Mouse (Mus musculus) MEL (cell line): ENCODE data around the gene Brms1. TPM values are rescaled to one million over a fixed set of nuclear protein-coding genes. Genes with fewer than 3 reads are reported as not detected.

Experiments used
- DNase-seq: peaks from one replicate; pipeline ENCODE4 v3.0.0; 2011; ENCODE audit warnings: low read depth, low spot score
- H3K27ac ChIP-seq: 2 replicates; pipeline ENCODE4 v1.5.1; 2012; ENCODE audit warnings: low read depth, mild to moderate bottlenecking, control low read depth, low read length, moderate library complexity; ENCODE audit not compliant: control insufficient read depth
- H3K27me3 ChIP-seq, 2 experiments: fragments of 150-350 bp in 1 of 2; sonication (generic) in 1 of 2; 2 replicates each; pipeline ENCODE4 v1.6.1; 2012; ENCODE audit warnings: low read length in 2 of 2, mild to moderate bottlenecking in 2 of 2, improper control_type of control experiment in 1 of 2, moderate library complexity in 1 of 2; ENCODE audit not compliant: insufficient read depth in 2 of 2, control insufficient read depth in 1 of 2
- H3K36me3 ChIP-seq, 2 experiments: 2 replicates each; pipeline ENCODE4 v1.6.1; 2012 to 2014; ENCODE audit warnings: low read length in 2 of 2, improper control_type of control experiment in 1 of 2, inconsistent platforms in 1 of 2, mild to moderate bottlenecking in 1 of 2; ENCODE audit not compliant: insufficient read depth in 2 of 2, control insufficient read depth in 1 of 2
- H3K4me1 ChIP-seq, 2 experiments: fragments of 150-350 bp in 1 of 2; sonication (generic) in 1 of 2; 2 replicates each; pipeline ENCODE4 v1.6.1; 2012; ENCODE audit warnings: low read length in 2 of 2, improper control_type of control experiment in 1 of 2, mild to moderate bottlenecking in 1 of 2; ENCODE audit not compliant: insufficient read depth in 2 of 2, control insufficient read depth in 1 of 2
- H3K4me3 ChIP-seq, 2 experiments: fragments of 150-350 bp in 1 of 2; sonication (generic) in 1 of 2; 2 replicates each; pipeline ENCODE4 v1.5.1; 2012; ENCODE audit warnings: low read depth in 2 of 2, low read length in 2 of 2, mild to moderate bottlenecking in 2 of 2, moderate library complexity in 2 of 2, control low read depth in 1 of 2, improper control_type of control experiment in 1 of 2; ENCODE audit not compliant: control insufficient read depth in 1 of 2, insufficient read depth in 1 of 2
- H3K79me2 ChIP-seq: 2 replicates; pipeline ENCODE4 v1.6.1; 2012; ENCODE audit warnings: mild to moderate bottlenecking, low read length, moderate library complexity; ENCODE audit not compliant: control insufficient read depth, poor library complexity, insufficient read depth
- H3K9ac ChIP-seq: 2 replicates; pipeline ENCODE4 v1.6.1; 2012; ENCODE audit warnings: low read depth, mild to moderate bottlenecking, control low read depth, low read length, moderate library complexity; ENCODE audit not compliant: control insufficient read depth, poor library complexity, severe bottlenecking
- H3K9me3 ChIP-seq: fragments of 150-350 bp; sonication (generic); replicated peaks from 2 replicates; pipeline ENCODE4 v1.6.1; 2012; ENCODE audit warnings: mild to moderate bottlenecking, low read length, improper control_type of control experiment, moderate library complexity; ENCODE audit not compliant: insufficient read depth
- CHD1 ChIP-seq: IDR thresholded peaks from 2 replicates; pipeline ENCODE4 v1.6.1; 2012; ENCODE audit warnings: low read depth, mild to moderate bottlenecking, inconsistent platforms, low read length, improper control_type of control experiment
- CHD2 ChIP-seq: IDR thresholded peaks from 2 replicates; pipeline ENCODE4 v1.6.1; 2011; ENCODE audit warnings: low read length, improper control_type of control experiment
- CTCF ChIP-seq, 3 experiments: IDR thresholded peaks in 2 of 3; conservative IDR thresholded peaks in 1 of 3; 2 replicates each; pipeline ENCODE4 v1.5.1; 2011 to 2012; ENCODE audit warnings: low read length in 3 of 3, low read depth in 2 of 3, mild to moderate bottlenecking in 2 of 3, improper control_type of control experiment in 1 of 3, inconsistent platforms in 1 of 3, mixed read lengths in 1 of 3, moderate library complexity in 1 of 3; ENCODE audit not compliant: control insufficient read depth in 1 of 3, insufficient read depth in 1 of 3, poor library complexity in 1 of 3, severe bottlenecking in 1 of 3
- ELF1 ChIP-seq: IDR thresholded peaks from 2 replicates; pipeline ENCODE4 v1.6.1; 2014; ENCODE audit warnings: low read depth, mild to moderate bottlenecking, inconsistent platforms, low read length, improper control_type of control experiment, moderate library complexity
- EP300 ChIP-seq, 2 experiments: IDR thresholded peaks; 2 replicates each; pipeline ENCODE4 v1.6.1; 2011; ENCODE audit warnings: improper control_type of control experiment in 2 of 2, low read length in 2 of 2, low read depth in 1 of 2, mild to moderate bottlenecking in 1 of 2
- ETS1 ChIP-seq: IDR thresholded peaks from 2 replicates; pipeline ENCODE4 v1.6.1; 2012; ENCODE audit warnings: low read depth, mild to moderate bottlenecking, inconsistent platforms, low read length, improper control_type of control experiment, moderate library complexity
- GATA1 ChIP-seq: IDR thresholded peaks from 2 replicates; pipeline ENCODE4 v1.6.1; 2011; ENCODE audit warnings: low read depth, low read length, improper control_type of control experiment
- HCFC1 ChIP-seq: IDR thresholded peaks from 2 replicates; pipeline ENCODE4 v1.6.1; 2012; ENCODE audit warnings: low read depth, mild to moderate bottlenecking, inconsistent platforms, low read length, improper control_type of control experiment, moderate library complexity
- JUND ChIP-seq: IDR thresholded peaks from 2 replicates; pipeline ENCODE4 v1.6.1; 2011; ENCODE audit warnings: low read depth, mild to moderate bottlenecking, improper control_type of control experiment, low read length
- KAT2A ChIP-seq: conservative IDR thresholded peaks from 2 replicates; pipeline ENCODE4 v1.6.1; 2012; ENCODE audit warnings: low read depth, low read length, improper control_type of control experiment, inconsistent platforms
- MAFK ChIP-seq: IDR thresholded peaks from 2 replicates; pipeline ENCODE4 v1.6.1; 2011; ENCODE audit warnings: low read depth, mild to moderate bottlenecking, low read length, improper control_type of control experiment, borderline replicate concordance
- MAZ ChIP-seq: IDR thresholded peaks from 2 replicates; pipeline ENCODE4 v1.6.1; 2012; ENCODE audit warnings: low read depth, mild to moderate bottlenecking, inconsistent platforms, low read length, improper control_type of control experiment
- MEF2A ChIP-seq: IDR thresholded peaks from 2 replicates; pipeline ENCODE4 v1.6.1; 2014; ENCODE audit warnings: low read depth, mild to moderate bottlenecking, inconsistent platforms, low read length, improper control_type of control experiment; ENCODE audit not compliant: poor library complexity, insufficient replicate concordance, severe bottlenecking; ENCODE audit errors: extremely low read depth
- MYB ChIP-seq: IDR thresholded peaks from 2 replicates; pipeline ENCODE4 v1.6.1; 2011; ENCODE audit warnings: mild to moderate bottlenecking, low read depth, low read length, improper control_type of control experiment
- NELFE ChIP-seq: IDR thresholded peaks from 2 replicates; pipeline ENCODE4 v1.6.1; 2011; ENCODE audit warnings: low read depth, low read length, improper control_type of control experiment
- NRF1 ChIP-seq: IDR thresholded peaks from 2 replicates; pipeline ENCODE4 v1.6.1; 2014; ENCODE audit warnings: low read depth, mild to moderate bottlenecking, inconsistent platforms, low read length, improper control_type of control experiment, moderate library complexity; ENCODE audit not compliant: poor library complexity, insufficient read depth, severe bottlenecking
- POLR2A ChIP-seq, 2 experiments: IDR thresholded peaks; 2 replicates each; pipeline ENCODE4 v1.6.1; 2011 to 2012; ENCODE audit warnings: low read length in 2 of 2, mild to moderate bottlenecking in 2 of 2, control low read depth in 1 of 2, improper control_type of control experiment in 1 of 2, low read depth in 1 of 2, moderate library complexity in 1 of 2; ENCODE audit not compliant: control insufficient read depth in 1 of 2, insufficient read depth in 1 of 2, poor library complexity in 1 of 2
- POLR2AphosphoS2 ChIP-seq: IDR thresholded peaks from 2 replicates; pipeline ENCODE4 v1.6.1; 2011; ENCODE audit warnings: low read length, improper control_type of control experiment
- POLR2AphosphoS5 ChIP-seq: IDR thresholded peaks from 2 replicates; pipeline ENCODE4 v1.6.1; 2012; ENCODE audit warnings: low read depth, borderline replicate concordance, mild to moderate bottlenecking, inconsistent platforms, low read length, moderate library complexity, mixed read lengths
- RAD21 ChIP-seq: IDR thresholded peaks from 2 replicates; pipeline ENCODE4 v1.6.1; 2011; ENCODE audit warnings: mild to moderate bottlenecking, low read depth, low read length, improper control_type of control experiment
- RCOR1 ChIP-seq: IDR thresholded peaks from 2 replicates; pipeline ENCODE4 v1.6.1; 2012; ENCODE audit warnings: low read depth, mild to moderate bottlenecking, inconsistent platforms, low read length, improper control_type of control experiment
- SIN3A ChIP-seq: IDR thresholded peaks from 2 replicates; pipeline ENCODE4 v1.6.1; 2012; ENCODE audit warnings: low read length, improper control_type of control experiment, inconsistent platforms
- TAL1 ChIP-seq: IDR thresholded peaks from 2 replicates; pipeline ENCODE4 v1.6.1; 2012; ENCODE audit warnings: mild to moderate bottlenecking, inconsistent platforms, low read length, moderate library complexity, mixed read lengths
- TBP ChIP-seq: IDR thresholded peaks from 2 replicates; pipeline ENCODE4 v1.8.0; 2011; ENCODE audit warnings: low read depth, low read length, improper control_type of control experiment
- ZC3H11A ChIP-seq: IDR thresholded peaks from 2 replicates; pipeline ENCODE4 v1.6.1; 2012; ENCODE audit warnings: low read depth, mild to moderate bottlenecking, inconsistent platforms, low read length, improper control_type of control experiment
- ZKSCAN1 ChIP-seq: IDR thresholded peaks from 2 replicates; pipeline ENCODE4 v1.6.1; 2012; ENCODE audit warnings: low read depth, mild to moderate bottlenecking, inconsistent platforms, low read length, improper control_type of control experiment, moderate library complexity
- ZMIZ1 ChIP-seq: IDR thresholded peaks from 2 replicates; pipeline ENCODE4 v1.6.1; 2012; ENCODE audit warnings: low read depth, mild to moderate bottlenecking, inconsistent platforms, low read length, improper control_type of control experiment, moderate library complexity
- ZNF384 ChIP-seq: IDR thresholded peaks from 2 replicates; pipeline ENCODE4 v1.6.1; 2012; ENCODE audit warnings: low read depth, mild to moderate bottlenecking, inconsistent platforms, low read length, improper control_type of control experiment
- polyA plus RNA-seq, 2 experiments: library from polyadenylated mRNA; stranded (reverse) in 1 of 2; unstranded in 1 of 2; fragments of >175 nt in 1 of 2; fragments of >200 nt in 1 of 2; gene quantifications; 2 replicates each; pipeline versions ENCODE4 v1.2.1 to v1.2.4; 2012; ENCODE audit warnings: low replicate concordance in 2 of 2, low read depth in 1 of 2; ENCODE audit not compliant: insufficient read length in 2 of 2, insufficient read depth in 1 of 2, missing spikeins in 1 of 2
- total RNA-seq: library from RNA; depleted of rRNA; stranded (reverse); fragments of 300-350 nt; gene quantifications from 2 replicates; pipeline ENCODE4 v1.2.3, GENCODE M21; 2012

Gene Brms1
- total and polyA plus RNA-seq, 3 experiments, result 29.6 to 78.6 TPM; not detected in 1

DNA sequence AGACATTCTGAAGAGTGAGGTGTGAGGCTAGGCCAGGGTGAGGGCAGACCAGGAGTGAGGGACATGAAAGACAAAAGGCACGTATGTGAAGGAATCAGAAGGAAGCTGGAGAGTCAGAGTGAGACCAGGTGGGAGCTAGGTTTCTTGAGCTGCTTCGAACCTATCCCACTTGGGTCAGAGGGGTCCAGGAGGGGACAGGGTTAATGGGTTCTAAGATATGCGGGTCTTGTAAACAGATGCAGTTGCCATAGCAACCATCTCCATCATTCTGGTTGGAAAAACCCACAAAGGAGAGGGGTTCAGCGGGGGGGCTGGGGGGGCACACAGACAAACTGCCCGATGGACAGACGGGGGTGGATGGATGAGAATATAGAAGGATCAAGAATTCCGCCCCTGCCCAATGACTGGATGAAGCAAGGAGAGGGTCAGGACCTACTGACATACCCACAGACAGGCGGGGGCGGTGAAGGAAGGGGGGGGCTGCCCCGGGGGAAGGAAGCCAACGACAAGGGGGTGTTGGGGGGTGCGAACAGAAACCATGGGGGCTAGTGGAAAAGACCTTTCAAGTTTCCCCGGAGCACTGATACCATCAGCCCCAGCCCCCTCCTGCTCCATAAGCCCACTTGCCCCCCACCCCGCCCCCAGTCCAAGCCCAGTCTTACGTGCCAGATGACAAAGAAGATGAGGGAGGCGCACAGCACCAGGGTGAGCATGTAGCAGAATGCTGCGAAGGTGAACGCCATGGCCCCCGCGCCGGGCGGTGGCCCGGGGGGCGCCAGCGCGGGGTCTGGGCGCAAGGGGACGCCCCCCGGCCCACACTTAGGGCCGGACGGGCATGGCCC is 56.6 kb downstream of the Brms1 start:
- peaks cover 0 to 4% of the 10 kb centered on the region in 2 experiments; a peak in 2 of 4 replicates for H3K36me3 ChIP-seq
- no peak for DNase-seq
- TF ChIP-seq ELF1, result no peak
- no peak for TF ChIP-seq ETS1
- no peak for TF ChIP-seq CTCF (IDR thresholded peaks at IDR 0.05 in 2 of 3, conservative IDR thresholded peaks at IDR 0.05 in 1 of 3; ENCODE audit: control insufficient read depth in 1 of 3, insufficient read depth in 1 of 3, low read depth in 2 of 3, low read length in 3 of 3, poor library complexity in 1 of 3, severe bottlenecking in 1 of 3)
- TF ChIP-seq MAZ, result 0 out of 2 replicates have a peak, but pooled peaks have one; percentile 27
- no peaks in the 10 kb centered on the region for H3K27me3 ChIP-seq
- H3K9ac ChIP-seq, result peak overlapping the region; percentile 61
- no peaks in the 10 kb centered on the region for H3K9me3 ChIP-seq
- H3K79me2 ChIP-seq, result no peaks in the 10 kb centered on the region
- H3K27ac ChIP-seq, result no peak overlapping the region
- H3K4me1 ChIP-seq, result peaks cover 0 to 14% of the 10 kb centered on the region in 2 experiments; a peak in 2 of 4 replicates
- H3K4me3 ChIP-seq, result peak overlapping the region in 1 of 2 experiments; percentile 3; a peak in 1 of 4 replicates

DNA sequence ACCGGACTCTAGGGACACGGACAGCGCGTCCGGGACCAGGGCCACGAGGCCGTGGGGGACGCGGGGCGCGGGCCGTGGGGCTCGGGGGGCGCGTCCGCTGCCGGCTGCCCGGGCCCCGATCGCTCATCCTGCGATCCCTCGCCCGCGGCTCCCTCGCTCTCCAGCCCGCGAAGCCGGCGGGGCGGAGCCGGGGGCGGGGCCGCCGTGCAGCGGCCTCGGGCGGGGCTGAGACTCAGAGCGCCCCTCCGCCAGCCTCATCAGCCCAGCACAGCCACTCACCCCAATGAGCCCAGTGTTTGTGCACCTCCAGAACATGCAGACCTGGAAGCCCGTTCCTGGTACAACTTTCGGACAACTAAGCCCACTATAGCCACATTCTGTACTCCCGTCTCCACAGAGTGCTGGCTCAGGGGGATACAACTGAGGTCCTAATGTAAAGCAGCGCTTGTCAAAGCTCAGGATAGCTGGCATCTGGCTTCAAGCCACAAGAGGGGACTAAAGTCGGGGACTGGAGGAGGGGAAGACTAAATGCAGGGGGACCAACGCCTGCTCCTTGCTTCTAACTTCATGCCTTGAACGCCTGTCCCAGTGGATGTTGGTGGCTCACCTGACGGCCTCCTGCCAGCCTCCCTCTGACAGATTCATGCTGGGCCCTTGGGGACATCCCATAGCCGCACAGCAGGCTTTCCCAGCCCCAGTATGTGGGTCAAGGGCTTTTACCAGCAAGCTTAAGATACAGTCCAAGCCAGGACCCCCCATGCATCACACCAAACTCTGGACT is 57.4 kb downstream of the Brms1 start, which contains the start of gene Cnih2:
Gene Cnih2, minus strand, starts transcription at position 159 of the 781 bp plus-strand sequence.
- H3K4me3 ChIP-seq, result peak within 1 kb of the TSS in 1 of 2 experiments; percentile 3; a peak in 1 of 4 replicates
- no peak within 1 kb of the TSS for H3K27ac ChIP-seq
- peak; percentile 61 for DNase-seq
- peak within 1 kb of the TSS; percentile 61 for H3K9ac ChIP-seq
- no peaks in the 10 kb centered on the region for H3K9me3 ChIP-seq
- H3K27me3 ChIP-seq, result no peaks in the 10 kb centered on the region
- peaks cover 0 to 4% of the 10 kb centered on the region in 2 experiments; a peak in 2 of 4 replicates for H3K36me3 ChIP-seq
- H3K4me1 ChIP-seq, result peaks cover 0 to 12% of the 10 kb centered on the region in 2 experiments; a peak in 2 of 4 replicates
- no peaks in the 10 kb centered on the region for H3K79me2 ChIP-seq
- TF ChIP-seq ELF1 (no peak), NRF1 (no peak), GATA1 (no peak), KAT2A (no peak), ZNF384 (no peak), POLR2A (IDR thresholded peaks at IDR 0.05; ENCODE audit: control insufficient read depth in 1 of 2, insufficient read depth in 1 of 2, low read depth in 1 of 2, low read length in 2 of 2, poor library complexity in 1 of 2) (peak in 1 of 2 experiments; percentile 21; a peak in 1 of 4 replicates), NELFE (no peak), ZMIZ1 (0 out of 2 replicates have a peak, but pooled peaks have one; percentile 6), ZC3H11A (no peak), CHD1 (no peak), MEF2A (no peak), TBP (no peak), HCFC1 (no peak), TAL1 (no peak), RAD21 (no peak), SIN3A (no peak), MYB (no peak), CTCF (IDR thresholded peaks at IDR 0.05 in 2 of 3, conservative IDR thresholded peaks at IDR 0.05 in 1 of 3; ENCODE audit: control insufficient read depth in 1 of 3, insufficient read depth in 1 of 3, low read depth in 2 of 3, low read length in 3 of 3, poor library complexity in 1 of 3, severe bottlenecking in 1 of 3) (no peak), MAFK (no peak), POLR2AphosphoS5 (no peak), RCOR1 (no peak), CHD2 (no peak), POLR2AphosphoS2 (peak; percentile 54; the same call in 1 of the 2 replicates), ZKSCAN1 (no peak), EP300 (IDR thresholded peaks at IDR 0.05; ENCODE audit: low read depth in 1 of 2, low read length in 2 of 2) (no peak), JUND (no peak)
